Mouse (Mus musculus): ENCODE measurements around the gene Fam110a.

The Fam110a gene

DNA sequence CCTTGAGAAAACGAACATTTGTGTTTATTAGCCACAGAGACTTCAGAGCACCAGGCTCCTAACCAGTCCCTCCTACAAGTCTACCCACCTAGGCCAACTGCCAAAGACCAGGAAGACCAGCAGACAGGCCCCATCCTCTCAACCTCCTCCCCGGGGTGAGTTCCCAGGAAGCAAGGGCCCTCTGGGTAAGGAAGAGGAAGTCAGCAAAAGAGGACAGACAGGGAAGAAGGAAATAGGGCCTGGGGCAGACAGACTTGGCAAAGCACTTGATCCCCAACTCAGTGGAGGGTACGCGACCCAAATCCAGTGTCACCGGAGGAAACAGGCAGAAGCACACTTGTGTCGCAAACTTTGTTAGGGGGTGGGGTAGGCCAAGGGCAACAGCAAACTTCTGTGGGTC is 10.6 kb downstream of the Fam110a start:
- DNase-seq = no peak

DNA sequence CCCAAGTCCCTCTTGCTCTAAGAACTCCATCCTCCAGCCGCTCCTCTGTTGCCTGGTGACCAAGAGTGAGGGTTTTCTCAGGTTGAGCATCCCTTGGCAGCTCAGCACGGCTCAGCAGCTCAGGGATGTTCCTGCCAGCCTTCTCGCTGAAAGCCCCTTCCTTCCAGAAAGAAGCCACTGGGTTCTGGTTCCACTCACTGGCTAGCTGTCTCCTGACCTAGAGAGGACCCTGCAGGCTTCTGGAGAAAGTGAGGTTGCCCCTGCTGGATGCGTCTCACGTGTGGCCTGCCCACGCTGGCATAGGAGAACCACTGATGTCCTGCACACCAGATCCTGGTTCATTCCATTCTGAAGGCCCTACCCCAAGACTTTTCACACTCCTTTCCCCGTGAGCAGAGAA is 11.0 kb downstream of the Fam110a start:
- DNase-seq = no peak

DNA sequence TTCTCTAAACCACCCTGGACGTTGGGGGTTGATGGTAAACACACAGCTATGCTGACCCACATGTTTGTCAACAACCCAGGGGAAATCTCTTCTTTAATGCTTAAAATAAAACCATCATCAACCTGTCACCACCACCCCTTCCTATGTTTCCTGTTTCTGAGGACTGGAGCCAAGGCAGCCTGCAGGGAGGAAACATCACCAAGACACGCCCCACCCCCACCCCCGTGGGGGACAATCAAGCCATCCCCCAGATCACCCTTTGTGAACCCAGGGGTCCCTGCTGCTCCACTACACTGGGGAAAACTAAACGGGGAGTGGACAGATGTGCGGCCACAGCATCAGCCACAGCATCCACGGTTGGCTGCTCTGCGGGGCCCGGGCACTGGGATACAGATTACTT is 11.6 kb downstream of the Fam110a start:
- DNase-seq = no peak

DNA sequence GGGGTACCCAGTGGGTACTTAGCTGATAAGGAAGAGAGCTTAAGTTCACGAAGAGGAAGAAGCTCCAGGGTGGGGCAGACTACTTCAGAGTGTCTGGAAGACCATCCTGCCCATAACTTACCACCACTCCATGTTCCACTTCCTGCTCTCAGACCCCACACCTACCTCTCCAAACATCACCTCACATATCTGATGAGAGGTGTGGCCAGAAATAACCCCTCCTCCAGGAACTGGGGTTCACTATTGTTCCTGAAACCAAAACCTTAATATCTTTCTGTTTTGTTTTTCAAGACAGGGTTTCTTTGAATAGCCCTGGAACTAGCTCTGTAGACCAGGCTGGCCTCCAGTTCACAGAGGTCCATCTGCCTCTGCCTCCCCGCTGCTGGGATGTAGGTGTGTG is 12.2 kb downstream of the Fam110a start:
- DNase-seq = no peak

DNA sequence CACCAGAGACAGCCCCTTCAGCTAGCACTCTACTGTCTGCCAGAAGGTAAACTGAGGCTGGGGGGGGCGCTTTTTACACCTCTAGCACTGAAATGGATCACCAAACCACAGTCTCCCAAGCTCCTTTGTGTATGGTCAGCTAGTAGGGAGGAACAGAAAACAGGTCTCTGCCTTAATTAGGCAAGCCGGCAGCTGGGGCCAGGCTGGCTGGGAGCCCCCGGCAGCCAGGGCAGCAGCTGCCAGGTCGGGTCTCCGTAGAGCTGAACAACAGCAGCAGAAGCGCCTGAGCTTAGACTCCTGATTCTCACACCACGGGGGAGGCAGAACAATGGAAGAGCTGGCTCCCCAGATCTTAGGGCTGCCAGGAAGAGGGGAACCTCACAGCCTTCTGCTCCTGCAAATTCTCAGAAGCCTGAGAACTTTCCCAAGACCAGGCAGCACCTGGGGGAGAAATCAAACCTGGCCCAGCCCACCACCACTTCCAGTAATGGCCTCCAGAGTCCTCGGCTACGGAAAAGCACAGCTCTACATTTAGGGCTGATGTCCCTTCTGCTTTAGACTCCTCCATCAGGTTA is 12.8 kb downstream of the Fam110a start:
- DNase-seq = no peak

DNA sequence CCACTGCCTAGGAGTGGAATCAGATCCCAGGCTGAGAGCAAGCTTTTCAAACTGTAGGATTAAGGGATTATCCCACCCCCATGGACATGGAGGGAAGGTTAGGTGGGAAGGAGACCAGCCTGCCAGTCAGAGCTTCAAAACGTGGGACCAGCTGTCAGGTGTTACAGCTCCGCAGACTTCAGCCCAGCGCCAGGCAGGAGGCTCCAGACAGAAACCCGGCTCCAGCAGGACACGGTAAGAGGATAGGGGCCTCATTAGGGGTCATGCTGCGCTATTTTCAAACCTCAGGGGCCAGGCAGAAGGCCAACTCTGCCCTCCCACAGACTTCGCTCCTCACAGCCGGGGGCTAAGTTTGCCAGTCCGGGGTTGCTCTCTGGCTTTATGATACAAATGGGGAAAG is 16.0 kb downstream of the Fam110a start:
- no peak for DNase-seq

DNA sequence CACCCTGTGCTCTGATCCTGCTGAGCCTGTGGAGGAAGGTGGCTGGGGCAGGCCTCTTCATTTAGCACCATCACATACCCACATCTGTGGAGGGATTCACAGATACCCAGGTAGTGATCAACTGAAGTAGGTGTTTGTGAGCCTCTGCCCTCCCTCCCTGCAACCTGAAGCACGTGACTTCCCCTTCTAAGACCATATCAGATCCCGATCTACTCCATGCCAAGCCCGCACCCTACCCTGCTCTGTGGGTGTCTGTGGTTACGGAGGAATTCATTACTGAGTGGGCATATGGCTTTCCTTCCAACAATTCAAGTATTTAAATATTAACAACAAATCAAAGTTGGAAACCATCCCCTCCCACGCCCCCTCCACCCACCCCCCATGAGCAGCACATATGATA is 16.7 kb downstream of the Fam110a start:
- DNase-seq = no peak

DNA sequence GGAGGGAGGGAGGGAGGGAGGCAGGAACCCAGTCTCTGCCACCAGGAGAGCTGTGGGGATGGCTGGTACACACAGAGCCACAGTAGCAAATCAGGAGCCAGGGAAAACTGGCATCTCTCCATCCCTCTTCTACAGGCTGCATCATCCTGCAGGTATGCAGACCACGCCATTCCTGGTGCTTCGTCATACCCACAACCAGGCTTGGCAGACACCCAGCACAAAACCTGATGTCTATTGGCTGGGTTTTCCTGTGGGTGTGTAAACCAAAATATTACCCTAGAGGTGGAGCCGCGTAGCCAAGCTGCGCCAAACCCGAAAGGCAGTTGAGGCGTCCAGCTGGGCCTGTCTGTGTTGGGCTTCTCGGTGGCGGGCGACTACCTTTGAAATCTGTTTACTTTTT is 17.5 kb downstream of the Fam110a start:
- peak; percentile 82 for DNase-seq

DNA sequence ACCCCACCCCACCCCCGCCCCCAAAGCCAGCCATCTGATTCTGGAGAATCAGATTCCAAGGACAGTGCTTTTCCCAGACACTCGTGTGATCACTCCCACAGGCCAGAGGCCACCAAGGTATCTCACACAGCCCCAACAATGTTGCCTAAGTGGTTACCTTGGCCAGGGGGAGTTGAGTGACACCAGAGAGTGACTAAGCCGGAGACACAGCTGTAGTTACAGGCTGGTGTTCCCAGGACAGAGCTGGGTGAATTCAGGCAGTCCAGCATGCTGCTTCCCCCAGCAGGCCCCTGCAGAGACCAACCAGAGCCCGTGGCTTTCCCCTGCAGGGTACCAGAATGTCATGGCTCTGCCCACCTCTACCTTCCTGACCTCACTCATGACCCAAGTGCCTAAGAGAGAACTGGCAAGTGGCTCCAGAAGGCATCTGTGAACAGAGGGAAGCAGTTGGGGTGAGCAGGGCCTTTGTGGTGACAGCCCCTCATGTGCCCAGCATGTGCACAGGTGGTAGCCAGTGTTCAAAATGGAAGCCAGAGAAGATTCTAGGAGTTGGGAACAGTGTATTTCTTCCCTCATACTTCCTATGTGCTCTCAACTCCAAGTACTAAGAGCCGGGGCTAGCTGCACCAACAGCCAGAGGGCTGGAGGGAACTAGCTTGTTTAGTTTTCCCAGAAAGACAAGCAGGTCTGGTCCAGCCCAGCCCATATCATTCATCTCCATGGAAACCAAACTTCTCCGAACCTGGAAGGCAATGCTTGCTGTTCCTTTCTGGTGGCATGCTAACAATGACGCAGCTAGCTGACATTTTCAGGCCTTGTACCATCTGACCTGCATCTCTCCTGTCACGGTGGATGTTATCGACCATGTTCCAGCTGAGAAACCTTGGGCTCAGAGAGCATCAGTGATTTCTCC is 18.5 kb downstream of the Fam110a start:
- no peak for DNase-seq

DNA sequence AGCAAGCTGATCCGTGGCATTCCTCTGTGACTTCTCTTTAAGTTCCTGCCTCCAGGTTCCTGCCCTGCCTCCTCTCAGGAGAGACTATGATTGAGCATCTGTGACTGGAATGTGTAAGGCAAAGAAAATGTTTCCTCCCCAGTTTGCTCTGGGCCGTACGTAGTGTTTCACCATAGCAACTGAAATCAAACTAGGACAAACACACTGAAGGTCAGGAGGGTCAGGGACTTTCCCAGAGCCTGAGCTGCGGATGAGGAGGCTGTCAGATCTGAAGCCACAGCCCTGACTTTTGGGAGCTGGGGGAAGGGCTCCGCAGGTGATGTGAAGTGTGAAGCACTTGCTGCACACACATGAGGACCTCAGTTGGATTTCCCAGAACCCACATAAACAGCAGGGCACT is 20.7 kb downstream of the Fam110a start:
- no peak for DNase-seq

DNA sequence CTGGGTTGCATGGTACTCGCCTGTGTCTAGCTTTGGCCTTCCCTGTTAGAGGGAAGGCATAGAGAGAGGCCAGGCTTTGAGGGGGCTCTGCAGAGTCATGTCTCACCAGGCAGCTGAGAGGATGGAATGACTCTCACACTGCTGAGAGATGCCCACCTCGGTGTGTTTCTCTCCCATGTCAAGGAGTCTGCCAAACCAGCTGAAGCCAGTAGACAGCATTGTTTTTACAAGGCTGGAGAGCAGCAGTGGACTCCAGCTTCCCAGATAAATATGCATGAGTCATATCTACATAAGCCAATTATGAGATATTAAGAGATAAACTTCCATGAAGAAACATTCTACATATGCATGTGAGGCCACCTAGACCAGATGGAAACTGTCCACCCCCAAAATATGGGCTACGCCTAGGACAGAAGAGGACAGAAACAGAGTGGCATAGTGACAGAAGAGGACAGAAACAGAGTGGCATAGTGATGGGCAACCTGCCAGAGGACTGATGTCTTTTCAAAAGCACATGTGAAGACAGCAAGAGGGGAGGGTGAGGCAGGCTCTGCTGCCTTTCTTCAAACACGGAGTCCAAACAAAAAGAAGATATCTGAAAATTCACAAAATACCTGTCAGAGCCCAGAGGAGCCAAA is 23.4 kb downstream of the Fam110a start:
- no peak for DNase-seq

DNA sequence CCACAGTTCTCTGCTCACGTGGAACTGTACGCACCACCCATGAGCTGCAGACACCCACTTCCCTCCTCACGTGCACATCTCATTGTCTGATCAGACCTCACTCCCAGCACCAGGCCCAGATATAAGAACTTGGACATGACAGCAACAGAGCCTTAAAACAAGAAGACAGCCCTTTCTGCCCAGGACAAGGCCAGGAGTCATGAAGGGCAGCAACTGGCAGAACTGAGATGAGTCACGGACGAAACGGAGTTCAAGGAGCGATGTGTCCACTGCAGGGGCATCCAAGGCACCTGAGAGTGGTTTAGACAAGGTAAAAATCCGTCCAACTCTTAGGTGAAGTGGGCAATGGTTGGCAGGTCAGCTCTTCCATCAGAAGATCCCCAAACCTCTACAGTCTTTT is 26.4 kb downstream of the Fam110a start:
- DNase-seq = no peak

DNA sequence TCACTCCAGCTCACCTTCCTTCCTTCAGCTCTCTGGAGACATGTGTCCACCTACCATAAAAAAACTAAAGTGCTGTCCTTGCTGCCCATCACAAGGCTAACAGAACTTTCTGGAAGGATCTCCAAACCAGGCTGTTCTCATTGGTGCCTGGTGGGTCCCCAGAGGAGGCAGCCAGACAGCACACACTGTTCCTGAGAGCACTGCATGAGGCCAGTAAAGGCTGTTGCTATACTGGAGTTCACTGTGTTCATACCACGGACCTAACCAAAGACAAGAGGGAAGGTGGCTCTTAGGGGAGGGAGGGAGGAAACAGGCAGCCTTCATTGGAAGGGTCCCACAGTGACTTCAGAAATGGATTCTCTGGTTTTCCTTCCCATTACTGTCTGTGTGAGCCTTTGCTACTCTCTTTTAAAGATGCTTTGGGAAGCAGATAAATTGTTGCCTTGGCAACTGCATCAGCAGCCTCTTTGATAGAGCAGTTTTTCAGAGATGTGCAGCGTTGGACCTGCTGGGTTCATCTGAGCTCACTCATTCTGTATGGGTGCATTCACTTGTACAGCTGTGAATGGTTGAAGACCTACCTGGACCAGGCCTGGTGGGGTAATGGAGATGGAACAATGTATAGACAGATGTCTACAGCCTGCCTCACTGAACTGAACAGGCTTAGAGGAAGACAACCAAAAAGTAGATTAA is 30.8 kb downstream of the Fam110a start:
- no peak for DNase-seq

DNA sequence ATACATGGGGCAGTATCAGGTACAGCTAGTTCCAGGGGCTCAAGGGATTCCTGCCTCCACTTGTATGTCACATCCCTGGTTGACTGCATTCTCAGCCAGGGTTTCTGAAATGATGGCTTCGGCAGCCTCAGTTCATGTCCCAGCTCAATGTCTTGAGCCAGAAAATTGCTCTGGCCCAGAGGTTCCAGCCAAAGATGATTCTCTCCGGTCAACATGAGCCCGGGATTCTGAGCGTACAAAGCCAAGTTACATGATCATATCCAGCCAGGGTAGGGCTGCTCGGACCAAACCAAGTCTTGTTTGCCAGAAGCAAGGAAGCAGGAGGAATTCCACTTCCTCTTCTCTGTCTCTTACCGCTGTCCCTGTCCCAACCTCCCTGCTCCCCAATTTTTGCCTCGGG is 31.7 kb downstream of the Fam110a start:
- no peak for DNase-seq

DNA sequence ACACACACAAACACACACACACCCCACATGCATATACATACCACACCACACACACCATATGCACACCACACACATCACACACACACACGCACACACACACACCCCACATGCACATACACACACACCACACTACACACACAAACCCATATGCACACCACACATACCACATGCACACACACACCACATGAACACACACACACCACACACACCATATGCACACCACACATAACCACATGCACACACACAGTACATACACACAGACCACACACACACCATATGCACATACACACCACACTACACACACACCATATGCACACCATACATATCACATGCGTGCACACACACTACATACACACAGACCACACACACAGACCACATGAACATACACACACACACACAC is 32.4 kb downstream of the Fam110a start:
- DNase-seq = no peak

DNA sequence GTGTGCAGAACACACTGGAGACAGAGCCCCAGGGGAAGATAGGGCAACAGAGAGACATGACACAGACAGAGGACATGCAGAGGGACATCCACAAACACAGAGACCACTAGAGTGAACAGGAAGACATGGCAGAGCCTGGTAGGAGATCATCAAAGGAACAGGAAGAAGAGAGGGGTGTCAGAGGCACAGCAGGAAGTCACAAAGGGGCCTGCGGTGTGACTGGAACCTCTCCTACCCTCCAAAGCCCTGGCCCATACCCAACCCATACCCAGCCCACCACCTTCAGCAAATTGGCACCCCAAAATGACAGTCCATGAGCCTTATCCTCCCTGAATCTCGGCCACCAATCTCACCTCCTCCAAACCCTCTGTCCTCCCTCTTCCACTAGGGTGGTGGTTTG is 35.9 kb downstream of the Fam110a start:
- no peak for DNase-seq

DNA sequence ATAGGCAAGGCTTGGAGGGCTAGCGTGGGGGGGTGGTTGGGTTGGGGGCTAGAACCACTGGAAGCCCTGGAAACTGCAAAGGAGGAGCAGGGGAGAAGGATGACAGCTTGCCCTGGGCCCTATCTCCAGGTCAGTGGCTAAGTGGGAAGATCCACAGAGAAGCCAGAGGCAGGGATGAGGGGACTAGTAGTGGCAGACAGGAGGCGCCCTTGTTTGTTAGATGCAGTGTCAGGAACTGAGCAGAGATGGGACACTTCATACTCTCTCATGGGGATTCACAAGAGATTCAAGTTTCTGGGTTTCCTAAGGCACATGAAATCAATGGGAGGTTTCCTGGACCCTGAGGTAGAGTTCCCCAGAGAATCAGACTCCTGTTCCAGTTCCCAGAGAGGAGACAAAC is 38.8 kb downstream of the Fam110a start:
- DNase-seq = no peak

DNA sequence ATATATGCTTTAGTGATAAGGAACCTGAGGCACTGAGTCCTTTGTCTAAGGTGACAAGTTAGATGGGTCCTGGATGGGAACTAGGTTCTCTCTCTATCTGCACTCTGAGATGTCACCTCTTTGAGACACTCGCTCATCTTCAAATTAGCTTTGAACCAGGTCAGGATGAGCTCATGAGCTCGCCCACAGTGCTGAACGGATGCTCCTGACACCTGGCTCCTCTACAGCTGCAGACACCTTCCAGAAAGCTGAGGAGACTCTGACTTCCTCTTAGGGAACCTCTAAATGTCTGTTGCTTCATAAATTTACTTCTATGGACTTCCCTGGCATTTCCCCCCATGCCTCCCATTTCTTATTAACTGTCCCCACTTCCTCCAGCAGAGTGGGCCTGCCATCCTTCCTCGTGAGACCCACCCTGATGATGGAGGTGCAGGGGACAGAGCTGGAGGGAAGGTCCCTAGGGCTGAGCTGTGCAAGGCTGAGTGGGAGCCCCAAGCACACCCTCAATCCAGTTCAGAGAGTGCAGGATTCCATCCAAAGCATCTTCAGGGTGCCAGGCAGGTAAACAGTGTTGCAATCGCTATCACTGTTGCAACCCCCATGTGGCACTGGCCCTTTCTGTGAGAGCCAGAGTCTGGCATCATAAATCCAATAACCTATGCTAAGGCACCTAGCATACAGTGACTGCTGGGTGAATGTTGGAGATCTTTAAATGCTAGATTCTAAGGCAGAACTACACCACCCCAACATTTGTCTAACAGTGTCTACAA is 40.2 kb downstream of the Fam110a start:
- no peak for DNase-seq

DNA sequence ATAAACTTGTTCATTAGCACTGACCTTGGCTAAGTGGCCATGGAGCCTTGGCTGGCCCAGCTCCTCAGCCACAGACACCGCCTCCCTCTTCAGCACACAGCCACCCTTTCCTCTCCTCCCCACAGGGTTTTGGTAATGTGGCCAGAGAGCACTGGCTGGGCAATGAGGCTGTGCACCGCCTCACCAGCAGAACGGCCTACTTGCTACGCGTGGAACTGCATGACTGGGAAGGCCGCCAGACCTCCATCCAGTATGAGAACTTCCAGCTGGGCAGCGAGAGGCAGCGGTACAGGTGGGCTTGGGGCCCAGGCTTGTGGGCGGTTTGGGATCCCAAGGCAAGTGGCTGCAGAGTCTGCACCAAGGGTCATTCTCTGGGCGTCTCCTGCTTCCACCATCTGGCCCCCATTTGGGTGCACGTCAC is 41.2 kb downstream of the Fam110a start:
- no peak for DNase-seq

DNA sequence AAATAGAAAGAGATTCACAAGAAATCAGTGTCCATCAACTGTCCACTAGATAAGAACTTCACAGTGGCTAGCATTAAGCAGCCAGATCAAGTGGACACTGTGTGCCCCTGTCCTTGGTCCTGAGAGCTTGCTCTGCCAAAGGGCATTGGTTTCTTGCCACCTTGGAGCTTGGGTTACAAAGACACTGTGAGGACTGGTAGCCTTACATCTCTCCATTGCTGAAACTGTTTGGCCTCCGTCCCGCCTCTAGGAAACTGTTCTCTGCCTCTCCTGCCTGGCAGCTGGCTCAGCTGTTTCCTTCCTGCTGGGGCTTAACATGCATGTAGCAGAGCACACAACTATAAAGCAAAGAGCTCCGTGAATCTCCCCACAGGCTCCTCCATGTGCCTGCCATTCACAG is 42.1 kb downstream of the Fam110a start:
- DNase-seq = no peak

DNA sequence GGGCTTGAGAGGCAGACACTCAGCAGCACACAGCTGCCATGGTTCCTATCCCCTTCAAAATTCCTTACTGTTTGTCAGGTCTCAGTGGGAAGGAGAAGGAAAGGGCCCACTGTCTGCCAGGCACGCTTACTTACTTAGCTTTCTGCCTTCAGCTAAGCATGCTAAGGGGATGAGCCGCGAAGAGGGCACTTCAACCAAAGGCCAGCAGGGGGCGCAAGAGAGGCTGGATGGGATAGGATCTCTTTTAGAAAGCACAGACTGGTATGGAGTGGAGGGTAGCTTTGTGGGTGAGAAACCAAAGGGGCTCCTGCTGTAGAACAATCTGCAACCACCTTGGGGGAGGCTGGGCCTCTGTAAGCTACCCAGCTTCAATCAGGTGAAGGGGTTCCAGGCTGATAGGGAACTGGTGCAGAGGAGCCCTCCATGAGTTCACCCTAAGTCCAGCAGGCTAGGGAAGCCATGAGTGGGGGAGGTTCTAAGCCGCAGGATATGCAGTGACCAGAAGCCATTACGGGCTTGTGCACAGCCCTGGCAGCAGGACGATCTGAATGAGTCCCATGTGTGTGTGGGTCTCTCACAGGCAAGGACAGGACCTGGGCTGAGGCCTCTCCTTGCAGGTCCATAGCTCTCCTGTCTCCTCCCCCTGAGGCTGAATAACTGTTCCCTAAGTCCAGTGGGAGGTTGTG is 49.5 kb downstream of the Fam110a start:
- DNase-seq = peak; percentile 64

DNA sequence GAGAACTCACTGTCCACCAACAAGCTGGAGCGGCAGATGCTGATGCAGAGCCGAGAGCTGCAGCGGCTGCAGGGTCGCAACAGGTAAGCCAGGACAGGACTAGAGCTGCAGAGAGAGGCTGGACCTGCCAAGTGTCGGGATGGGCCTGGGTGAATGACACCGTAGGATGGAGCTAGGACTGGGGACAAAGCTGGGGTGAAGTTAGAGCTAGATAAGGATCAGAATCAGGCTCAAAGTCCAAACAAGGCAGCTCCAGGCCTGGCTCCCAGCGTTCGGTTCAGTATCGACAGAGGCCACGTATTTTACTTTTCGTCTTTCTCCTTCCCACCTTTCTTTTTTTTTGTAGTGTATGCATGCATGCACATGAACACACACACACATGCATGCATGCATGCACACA is 52.9 kb downstream of the Fam110a start:
- DNase-seq = no peak
